ENCODE assay signal across 12 mouse cellular contexts in genomic region chr1:167273380-167274163, GRCm38 (mm10). TPM values are rescaled to one million over a fixed set of nuclear protein-coding genes. Genes with fewer than 3 reads are reported as not detected.
DNase-seq lines count a peak whose midpoint lies in the region; ATAC-seq and TF ChIP-seq lines count a peak whose summit lies in the region.
"Had no signal": no experiment of that assay in that cellular context is flagged by ENCODE, and none has a peak within 500 bp of the region (broad histone marks: within the 10 kb centered on the region; RNA-seq: fewer than 3 reads in every experiment).

No protein-coding gene starts in this region.

- H3K9me3 ChIP-seq in liver, embryonic 11.5 days (ENCODE audit: control insufficient read depth, low read length), result no peaks in the 10 kb centered on the region
- H3K9me3 ChIP-seq in ES-E14 (ENCODE audit: control insufficient read depth, insufficient read depth, low read depth, low read length), result no peaks in the 10 kb centered on the region
- H3K9me3 ChIP-seq: neural tube, embryonic 13.5 days had no signal

- peak overlapping the region; percentile 8; the same call in 1 of the 2 replicates for H3K4me3 ChIP-seq in liver, embryonic 11.5 days (ENCODE audit: low read depth, low read length)
- peak overlapping the region; percentile 2 to 24; a peak in 3 of 4 replicates for H3K4me3 ChIP-seq in ES-E14 (ENCODE audit: insufficient read depth in 1 of 2, low read depth in 1 of 2, low read length in 2 of 2, poor library complexity in 1 of 2, severe bottlenecking in 1 of 2)
- H3K4me3 ChIP-seq: neural tube, embryonic 13.5 days had no signal

- no peaks in the 10 kb centered on the region; the same call in none of the 2 replicates for H3K36me3 ChIP-seq in liver, embryonic 11.5 days (ENCODE audit: control insufficient read depth, insufficient read depth, low read length)
- no peaks in the 10 kb centered on the region; the same call in 1 of the 2 replicates for H3K36me3 ChIP-seq in ES-E14 (ENCODE audit: control insufficient read depth, insufficient read depth, low read length, poor library complexity, severe bottlenecking)
- H3K36me3 ChIP-seq: neural tube, embryonic 13.5 days had no signal

- H3K27ac ChIP-seq in liver, embryonic 11.5 days (ENCODE audit: low read depth, low read length), result peak overlapping the region; percentile 58
- H3K27ac ChIP-seq in ES-E14 (ENCODE audit: insufficient read depth, low read depth, low read length, poor library complexity, severe bottlenecking), result peak overlapping the region; percentile 52
- H3K27ac ChIP-seq: neural tube, embryonic 13.5 days had no signal

- H3K27me3 ChIP-seq in liver, embryonic 11.5 days (replicated peaks; ENCODE audit: control insufficient read depth, insufficient read depth, low read length), result no peaks in the 10 kb centered on the region
- H3K27me3 ChIP-seq: neural tube, embryonic 13.5 days had no signal

- DNase-seq in liver, embryonic 11.5 days (ENCODE audit: low spot score), result no peak
- no peak for DNase-seq in liver
- DNase-seq in ES-E14 (ENCODE audit: low read depth, low spot score), result no peak
- no peak for DNase-seq in gastrocnemius, postnatal 4 days (ENCODE audit: low spot score in 2 of 2)
- DNase-seq in adrenal gland, adult (ENCODE audit: inconsistent age in 2 of 2, low spot score in 1 of 2), result no peak
- DNase-seq: cerebellum, adult 18-20 months; gastrocnemius, postnatal 10 days; kidney, postnatal 4 days; spleen, adult 18-20 months had no signal

- ATAC-seq in liver, embryonic 11.5 days (replicated peaks; ENCODE audit: low FRiP score), result peak; percentile 60
- ATAC-seq in erythroblast, adult 5-6 weeks (replicated peaks; ENCODE audit: low FRiP score, poor library complexity, severe bottlenecking), result peak; percentile 21; the same call in 1 of the 2 replicates
- peak; percentile 38 for ATAC-seq in megakaryocyte progenitor cell, adult 5-6 weeks (replicated peaks; ENCODE audit: poor library complexity)

- 0 out of 2 replicates have a peak overlapping the region, but pooled peaks have one; percentile 10 for H3K9ac ChIP-seq in liver, embryonic 11.5 days (ENCODE audit: low read depth, low read length)
- no peak overlapping the region; the same call in 1 of the 2 replicates for H3K9ac ChIP-seq in ES-E14 (ENCODE audit: insufficient read depth, low read depth, low read length, poor library complexity, severe bottlenecking)
- H3K9ac ChIP-seq: neural tube, embryonic 13.5 days had no signal

- H3K4me1 ChIP-seq in liver, embryonic 11.5 days (replicated peaks; ENCODE audit: control insufficient read depth, insufficient read depth, low read length), result peaks cover 68% of the 10 kb centered on the region
- H3K4me1 ChIP-seq in ES-E14 (ENCODE audit: control insufficient read depth in 2 of 2, insufficient read depth in 2 of 2, low read length in 2 of 2, poor library complexity in 1 of 2), result peaks cover 22 to 37% of the 10 kb centered on the region in 2 experiments

- 36% methylated on average over 14 of the region's 14 CpGs for WGBS in liver, embryonic 11.5 days

- in situ Hi-C loops in ES-E14 (cut with MboI; ENCODE audit: low sequenced_read_pairs in 2 of 2, unreplicated experiment in 2 of 2), result no loop called here

- peak overlapping the region; percentile 53 for H3K4me2 ChIP-seq in liver, embryonic 11.5 days
- H3K4me2 ChIP-seq: neural tube, embryonic 13.5 days had no signal

TF ChIP-seq in ES-E14, 5 proteins besides CTCF, POLR2A, EP300 and RAD21:
- no peak for TF ChIP-seq MAFK (IDR thresholded peaks at IDR 0.05; ENCODE audit: insufficient read depth, low read depth, low read length)
- TF ChIP-seq HCFC1 (IDR thresholded peaks at IDR 0.05; ENCODE audit: borderline replicate concordance, insufficient read depth, low read length), result no peak
- no peak for TF ChIP-seq ZC3H11A (IDR thresholded peaks at IDR 0.05; ENCODE audit: borderline replicate concordance, low read depth, low read length)
- no peak for TF ChIP-seq CHD2 (IDR thresholded peaks at IDR 0.05; ENCODE audit: low read depth, low read length)
- TF ChIP-seq ZNF384 (IDR thresholded peaks at IDR 0.05; ENCODE audit: low read depth, low read length), result no peak

RNA-seq across cellular contexts. Expression of gene Uck2, which starts 11.5 kb away (rescaled TPM):
- polyA plus RNA-seq in liver, embryonic 11.5 days (2014; fragmentation: Nextera tagmentation; extraction: Ambion mirVana), result 144 and 156 TPM in 2 replicates
- total RNA-seq in ES-E14 (2012; rRNA removed), result 152 and 158 TPM in 2 replicates
- total RNA-seq in erythroblast, adult 5-6 weeks (2015; ENCODE audit: low replicate concordance), result 74.2 and 79.4 TPM in 2 replicates
- 9.5 and 26.7 TPM in 2 replicates for total RNA-seq in erythroblast, adult 5-6 weeks (2017; ENCODE audit: low replicate concordance)
- total RNA-seq in megakaryocyte progenitor cell, adult 5-6 weeks (2015), result 228 and 234 TPM in 2 replicates
- total RNA-seq in megakaryocyte progenitor cell, adult 5-6 weeks (2017), result 234 and 288 TPM in 2 replicates
- total RNA-seq in gastrocnemius, postnatal 4 days (2021), result 10 to 100 TPM; 26.9 to 29.9 TPM

RNA-seq across cellular contexts. Expression of gene Tmco1, which starts 34.6 kb away (rescaled TPM):
- polyA plus RNA-seq in liver, embryonic 11.5 days (2014; fragmentation: Nextera tagmentation; extraction: Ambion mirVana), result 104 and 116 TPM in 2 replicates
- 155 and 156 TPM in 2 replicates for total RNA-seq in ES-E14 (2012; rRNA removed)
- total RNA-seq in erythroblast, adult 5-6 weeks (2015; ENCODE audit: low replicate concordance), result 44.7 and 70.1 TPM in 2 replicates
- total RNA-seq in erythroblast, adult 5-6 weeks (2017; ENCODE audit: low replicate concordance), result 49.7 and 61.5 TPM in 2 replicates
- total RNA-seq in megakaryocyte progenitor cell, adult 5-6 weeks (2015), result 168 and 183 TPM in 2 replicates
- total RNA-seq in megakaryocyte progenitor cell, adult 5-6 weeks (2017), result 176 and 178 TPM in 2 replicates
- total RNA-seq in gastrocnemius, postnatal 4 days (2021), result 10 to 100 TPM; 45.2 to 50.6 TPM
